Mouse (Mus musculus) kidney, adult 2 months (tissue): ENCODE measurements at regions not wholly inside any gene's neighbourhood (a gene's known extent, or its start where the extent isn't known, plus 50 kb on each side); places are given as distances from the start of the nearest gene placed in this dataset.

Source experiments
- CTCF ChIP-seq: fragments of 200-500 bp; conservative IDR thresholded peaks from 2 replicates; pipeline ENCODE4 v1.5.1; 2011; ENCODE audit warnings: low read depth, mild to moderate bottlenecking, control low read depth, low read length, moderate library complexity, mixed read lengths; ENCODE audit not compliant: insufficient read depth, insufficient read length
- POLR2A ChIP-seq: fragments of 200-500 bp; IDR thresholded peaks from one replicate; pipeline ENCODE4 v1.6.1; 2011; ENCODE audit warnings: low read depth, low read length, control low read depth

DNA sequence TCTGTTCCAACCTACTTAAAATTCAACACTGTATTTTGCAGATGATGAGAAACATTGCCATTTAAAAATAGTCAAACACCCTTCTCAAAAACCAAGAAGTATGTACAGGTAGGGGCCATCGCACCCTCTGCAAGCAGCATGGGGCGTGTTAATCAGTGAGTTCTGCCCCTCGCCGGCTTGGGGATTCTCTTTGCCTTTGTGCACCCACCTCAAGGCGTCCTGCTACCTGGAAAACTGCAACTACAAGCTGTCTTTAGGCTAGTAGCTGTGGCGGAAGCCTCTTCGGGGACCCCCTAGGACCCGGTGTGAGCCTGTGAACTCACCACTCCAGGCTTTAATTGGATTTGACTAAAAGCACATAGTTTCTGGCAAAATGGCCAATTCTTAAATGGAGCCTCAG is 311.0 kb downstream of the Mtx2 start:
- TF ChIP-seq CTCF (no peak), POLR2A (no peak)
